Mouse (Mus musculus): ENCODE measurements around the gene Zfp385a. TPM values are rescaled to one million over a fixed set of nuclear protein-coding genes. Genes with fewer than 3 reads are reported as not detected.

Gene Zfp385a
- polyA plus RNA-seq, 1 experiment: 9.9 TPM

GRCm38 (mm10) chr15:103363809-103364208 lies 23.9 kb upstream of the Zfp385a start:
- DNase-seq (ENCODE audit: low spot score): no peak

- DNase-seq (ENCODE audit: low spot score): no peak
Measured at GRCm38 (mm10) chr15:103362950-103363349, 23.1 kb upstream of the Zfp385a start.

- DNase-seq (ENCODE audit: low spot score): no peak
Measured at GRCm38 (mm10) chr15:103362333-103362732, 22.4 kb upstream of the Zfp385a start.

- no peak for DNase-seq (ENCODE audit: low spot score)
Measured at GRCm38 (mm10) chr15:103361269-103361668, 21.4 kb upstream of the Zfp385a start.

- no peak for DNase-seq (ENCODE audit: low spot score)
Measured at GRCm38 (mm10) chr15:103359869-103360602, 20.1 kb upstream of the Zfp385a start.

GRCm38 (mm10) chr15:103359122-103359510 lies 19.2 kb upstream of the Zfp385a start:
- DNase-seq (ENCODE audit: low spot score): no peak

- DNase-seq (ENCODE audit: low spot score): no peak
Measured at GRCm38 (mm10) chr15:103358278-103359121, 18.6 kb upstream of the Zfp385a start.

GRCm38 (mm10) chr15:103357817-103358216 lies 17.9 kb upstream of the Zfp385a start:
- DNase-seq (ENCODE audit: low spot score): no peak

- DNase-seq (ENCODE audit: low spot score): no peak
Measured at GRCm38 (mm10) chr15:103356130-103356529, 16.2 kb upstream of the Zfp385a start.

- no peak for DNase-seq (ENCODE audit: low spot score)
Measured at GRCm38 (mm10) chr15:103355420-103355819, 15.5 kb upstream of the Zfp385a start.

GRCm38 (mm10) chr15:103354690-103355089 lies 14.8 kb upstream of the Zfp385a start:
- no peak for DNase-seq (ENCODE audit: low spot score)

- DNase-seq (ENCODE audit: low spot score): no peak
Measured at GRCm38 (mm10) chr15:103353511-103354256, 13.8 kb upstream of the Zfp385a start.

- DNase-seq (ENCODE audit: low spot score): no peak
Measured at GRCm38 (mm10) chr15:103352856-103353255, 13.0 kb upstream of the Zfp385a start.

- DNase-seq (ENCODE audit: low spot score): no peak
Measured at GRCm38 (mm10) chr15:103347275-103347684, 7.4 kb upstream of the Zfp385a start.

GRCm38 (mm10) chr15:103345789-103346188 lies 5.9 kb upstream of the Zfp385a start:
- no peak for DNase-seq (ENCODE audit: low spot score)

- DNase-seq (ENCODE audit: low spot score): no peak
Measured at GRCm38 (mm10) chr15:103343556-103343955, 3.7 kb upstream of the Zfp385a start.

- DNase-seq (ENCODE audit: low spot score): no peak
Measured at GRCm38 (mm10) chr15:103343008-103343407, 3.1 kb upstream of the Zfp385a start.

- DNase-seq (ENCODE audit: low spot score): no peak
Measured at GRCm38 (mm10) chr15:103342415-103342814, 2.5 kb upstream of the Zfp385a start.

- no peak for DNase-seq (ENCODE audit: low spot score)
Measured at GRCm38 (mm10) chr15:103341547-103341946, 1.7 kb upstream of the Zfp385a start.

GRCm38 (mm10) chr15:103340786-103341185 lies 893 bp upstream of the Zfp385a start:
- no peak for DNase-seq (ENCODE audit: low spot score)

GRCm38 (mm10) chr15:103339166-103339960 lies 530 bp downstream of the Zfp385a start:
- DNase-seq (ENCODE audit: low spot score): no peak

GRCm38 (mm10) chr15:103338829-103339165 lies 1.1 kb downstream of the Zfp385a start:
- no peak for DNase-seq (ENCODE audit: low spot score)

All from urinary bladder, adult 2 months (tissue).